Mouse (Mus musculus): Measurements from ENCODE around the gene Gm4881. TPM values are rescaled to one million over a fixed set of nuclear protein-coding genes. Genes with fewer than 3 reads are reported as not detected.

Gm4881 gene
- polyA plus RNA-seq, 1 experiment from 2014 or later = not detected

DNA sequence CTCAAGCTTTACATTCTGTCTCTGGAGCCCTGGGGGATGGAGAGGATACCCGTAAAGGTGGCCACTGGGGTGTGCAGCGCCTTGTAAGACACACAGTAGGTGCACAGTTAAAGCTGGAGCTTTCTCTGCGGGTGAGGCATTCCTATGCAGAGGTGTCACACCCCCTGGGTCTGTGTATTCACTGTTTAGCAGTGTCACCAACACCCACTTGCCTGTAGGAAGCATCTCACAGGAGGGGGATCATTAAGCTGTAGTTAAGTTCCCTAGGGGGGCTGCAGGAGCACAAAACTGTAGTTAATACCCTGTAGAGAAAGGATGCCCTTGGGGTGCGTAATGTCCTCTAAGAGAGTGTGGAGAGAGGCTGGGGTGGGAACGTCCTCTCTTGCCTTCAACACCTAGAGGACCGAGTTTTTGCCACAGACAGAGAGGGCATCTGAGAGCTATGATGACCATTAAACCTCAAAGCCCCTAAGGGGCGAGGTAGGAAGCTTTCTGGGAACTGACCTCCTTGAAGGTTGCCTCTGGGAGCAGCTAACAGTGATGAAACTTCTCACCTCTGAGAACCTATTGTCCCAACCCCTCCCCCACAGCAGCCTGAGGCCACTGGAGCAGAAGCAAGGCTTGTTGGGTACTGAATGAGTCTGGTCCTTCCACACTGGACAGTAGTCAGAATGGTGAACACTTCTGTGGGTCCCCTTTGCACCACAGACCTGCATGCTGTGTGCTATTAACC, 3.2 kb upstream of the Gm4881 start:
- Histone ChIP-seq H3K9me3 (replicated peaks; ENCODE audit: control insufficient read depth, low read length) (0 out of 2 replicates have a peak, but pooled peaks cover 2% of the 10 kb centered on the region), H3K4me3 (ENCODE audit: low read length) (no peak overlapping the region), H3K9ac (ENCODE audit: low read length) (no peak overlapping the region), H3K36me3 (ENCODE audit: control insufficient read depth, insufficient read depth) (no peaks in the 10 kb centered on the region), H3K27me3 (ENCODE audit: control insufficient read depth, insufficient read depth, low read length) (peaks cover 99% of the 10 kb centered on the region), H3K27ac (ENCODE audit: low read length) (no peak overlapping the region), H3K4me1 (ENCODE audit: control insufficient read depth, insufficient read depth, low read length) (peaks cover 6% of the 10 kb centered on the region), H3K4me2 (ENCODE audit: low read depth, low read length) (no peak overlapping the region)
- WGBS = 4% methylated on average over 7 of the region's 7 CpGs
- ATAC-seq (replicated peaks; ENCODE audit: extremely low read depth, insufficient read depth, low FRiP score) = no peak

DNA sequence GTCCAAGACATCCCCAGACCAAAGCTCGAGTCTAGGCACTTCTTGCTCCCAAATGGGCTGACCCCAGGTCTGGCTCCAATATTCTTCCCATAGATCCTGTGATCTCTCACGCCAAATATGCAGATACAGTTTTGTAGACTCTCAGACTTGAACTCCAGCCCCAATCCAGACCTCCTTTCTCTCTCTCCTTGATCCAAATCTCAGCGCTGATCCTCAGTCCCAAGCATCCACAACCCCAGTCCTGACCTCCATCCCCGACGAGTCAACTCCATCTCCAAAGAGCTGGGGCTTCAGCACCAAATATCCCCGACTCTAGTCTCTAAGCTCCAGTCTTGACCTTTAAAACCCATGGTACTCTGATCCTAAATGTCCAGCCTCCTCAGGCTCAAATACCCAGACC, 653 bp downstream of the Gm4881 start:
- Histone ChIP-seq H3K36me3 (ENCODE audit: control insufficient read depth, insufficient read depth) (no peaks in the 10 kb centered on the region), H3K4me3 (ENCODE audit: low read length) (no peak overlapping the region), H3K27me3 (ENCODE audit: control insufficient read depth, insufficient read depth, low read length) (peaks cover 89% of the 10 kb centered on the region), H3K4me1 (ENCODE audit: control insufficient read depth, insufficient read depth, low read length) (peaks cover 6% of the 10 kb centered on the region), H3K27ac (ENCODE audit: low read length) (no peak overlapping the region), H3K9me3 (replicated peaks; ENCODE audit: control insufficient read depth, low read length) (0 out of 2 replicates have a peak, but pooled peaks cover 2% of the 10 kb centered on the region), H3K4me2 (ENCODE audit: low read depth, low read length) (no peak overlapping the region), H3K9ac (ENCODE audit: low read length) (no peak overlapping the region)
- WGBS = 11% methylated on average over 6 of the region's 6 CpGs
- ATAC-seq (replicated peaks; ENCODE audit: extremely low read depth, insufficient read depth, low FRiP score) = no peak

DNA sequence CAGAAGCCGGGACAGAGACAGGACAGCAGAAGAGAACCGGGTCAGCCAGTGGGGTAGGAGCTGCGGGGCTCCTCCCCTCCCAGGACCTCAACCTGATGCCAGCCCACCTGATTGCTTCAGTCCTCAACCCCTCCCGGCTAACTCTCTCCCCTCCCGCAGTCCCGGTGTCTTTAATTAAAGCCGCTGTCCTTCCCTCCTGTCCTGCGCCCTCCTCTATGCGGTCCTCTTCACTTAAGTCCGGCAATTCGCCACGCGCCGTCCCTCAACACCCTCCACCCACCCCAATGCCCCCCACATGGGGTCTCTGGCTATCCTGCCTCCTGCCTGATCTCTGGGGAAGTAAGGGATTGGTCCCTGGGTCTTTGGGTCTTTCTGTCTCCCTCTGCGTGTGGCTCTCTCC, 12.6 kb downstream of the Gm4881 start:
- H3K4me1 ChIP-seq (ENCODE audit: control insufficient read depth, insufficient read depth, low read length) = no peaks in the 10 kb centered on the region
- 2% methylated on average over 15 of the region's 15 CpGs for WGBS
- no peak overlapping the region for H3K4me2 ChIP-seq (ENCODE audit: low read depth, low read length)
- no peak for ATAC-seq (replicated peaks; ENCODE audit: extremely low read depth, insufficient read depth, low FRiP score)
- no peak overlapping the region for H3K4me3 ChIP-seq (ENCODE audit: low read length)
- H3K9ac ChIP-seq (ENCODE audit: low read length) = no peak overlapping the region
- H3K27ac ChIP-seq (ENCODE audit: low read length) = no peak overlapping the region
- H3K9me3 ChIP-seq (replicated peaks; ENCODE audit: control insufficient read depth, low read length) = no peaks in the 10 kb centered on the region
- peaks cover 67% of the 10 kb centered on the region for H3K27me3 ChIP-seq (ENCODE audit: control insufficient read depth, insufficient read depth, low read length)
- H3K36me3 ChIP-seq (ENCODE audit: control insufficient read depth, insufficient read depth) = no peaks in the 10 kb centered on the region

DNA sequence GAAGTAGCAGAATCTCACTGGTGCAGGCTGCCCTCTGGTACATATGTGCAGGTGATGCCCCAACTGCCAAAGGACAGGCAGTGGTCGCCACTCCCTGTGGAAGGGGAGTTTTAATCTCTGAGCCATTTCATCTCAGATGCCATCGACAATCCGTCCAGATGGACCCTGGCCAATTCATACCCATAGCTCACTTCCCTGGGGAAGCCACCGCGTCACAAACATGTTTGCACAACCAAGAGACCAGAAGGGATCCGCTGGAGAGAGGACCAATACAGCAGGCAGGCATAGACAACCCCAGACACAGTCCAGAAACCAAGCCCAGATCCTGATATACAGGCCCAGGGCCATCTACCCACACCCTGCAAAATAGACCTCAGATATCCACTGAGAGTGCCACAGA, 13.8 kb downstream of the Gm4881 start:
- no peak for ATAC-seq (replicated peaks; ENCODE audit: extremely low read depth, insufficient read depth, low FRiP score)
- peaks cover 5% of the 10 kb centered on the region for H3K36me3 ChIP-seq (ENCODE audit: control insufficient read depth, insufficient read depth)
- peaks cover 62% of the 10 kb centered on the region for H3K27me3 ChIP-seq (ENCODE audit: control insufficient read depth, insufficient read depth, low read length)
- H3K27ac ChIP-seq (ENCODE audit: low read length) = no peak overlapping the region
- no peaks in the 10 kb centered on the region for H3K9me3 ChIP-seq (replicated peaks; ENCODE audit: control insufficient read depth, low read length)
- no peak overlapping the region for H3K4me3 ChIP-seq (ENCODE audit: low read length)
- 50% methylated on average over 6 of the region's 6 CpGs for WGBS
- no peak overlapping the region for H3K4me2 ChIP-seq (ENCODE audit: low read depth, low read length)
- no peaks in the 10 kb centered on the region for H3K4me1 ChIP-seq (ENCODE audit: control insufficient read depth, insufficient read depth, low read length)
- no peak overlapping the region for H3K9ac ChIP-seq (ENCODE audit: low read length)

DNA sequence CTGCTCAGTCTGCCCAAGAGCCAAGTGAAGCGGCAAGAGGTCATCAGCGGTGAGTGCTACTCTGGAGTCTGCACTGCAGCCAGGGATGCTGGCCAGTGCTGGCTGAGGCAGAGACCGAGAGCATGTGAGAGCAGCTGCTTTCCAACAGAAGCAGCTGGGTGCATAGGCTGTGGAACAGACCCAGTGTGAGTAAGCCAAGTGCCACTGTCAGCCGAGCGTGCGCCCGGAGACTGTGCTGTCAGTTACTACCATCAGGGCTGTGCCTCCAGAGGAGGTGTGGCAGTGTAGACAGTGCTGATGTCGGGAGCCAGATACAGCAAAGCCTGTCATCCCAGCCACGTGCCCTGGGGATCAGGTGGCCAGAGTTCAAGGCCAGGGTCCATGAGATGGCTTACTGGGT, 24.6 kb downstream of the Gm4881 start:
- H3K36me3 ChIP-seq (ENCODE audit: control insufficient read depth, insufficient read depth) = peaks cover 63% of the 10 kb centered on the region
- 88% methylated on average over 9 of the region's 9 CpGs for WGBS
- ATAC-seq (replicated peaks; ENCODE audit: extremely low read depth, insufficient read depth, low FRiP score) = no peak
- H3K4me2 ChIP-seq (ENCODE audit: low read depth, low read length) = no peak overlapping the region
- no peak overlapping the region for H3K9ac ChIP-seq (ENCODE audit: low read length)
- H3K27me3 ChIP-seq (ENCODE audit: control insufficient read depth, insufficient read depth, low read length) = no peaks in the 10 kb centered on the region
- H3K4me3 ChIP-seq (ENCODE audit: low read length) = no peak overlapping the region
- H3K4me1 ChIP-seq (ENCODE audit: control insufficient read depth, insufficient read depth, low read length) = no peaks in the 10 kb centered on the region
- no peaks in the 10 kb centered on the region for H3K9me3 ChIP-seq (replicated peaks; ENCODE audit: control insufficient read depth, low read length)
- no peak overlapping the region for H3K27ac ChIP-seq (ENCODE audit: low read length)

DNA sequence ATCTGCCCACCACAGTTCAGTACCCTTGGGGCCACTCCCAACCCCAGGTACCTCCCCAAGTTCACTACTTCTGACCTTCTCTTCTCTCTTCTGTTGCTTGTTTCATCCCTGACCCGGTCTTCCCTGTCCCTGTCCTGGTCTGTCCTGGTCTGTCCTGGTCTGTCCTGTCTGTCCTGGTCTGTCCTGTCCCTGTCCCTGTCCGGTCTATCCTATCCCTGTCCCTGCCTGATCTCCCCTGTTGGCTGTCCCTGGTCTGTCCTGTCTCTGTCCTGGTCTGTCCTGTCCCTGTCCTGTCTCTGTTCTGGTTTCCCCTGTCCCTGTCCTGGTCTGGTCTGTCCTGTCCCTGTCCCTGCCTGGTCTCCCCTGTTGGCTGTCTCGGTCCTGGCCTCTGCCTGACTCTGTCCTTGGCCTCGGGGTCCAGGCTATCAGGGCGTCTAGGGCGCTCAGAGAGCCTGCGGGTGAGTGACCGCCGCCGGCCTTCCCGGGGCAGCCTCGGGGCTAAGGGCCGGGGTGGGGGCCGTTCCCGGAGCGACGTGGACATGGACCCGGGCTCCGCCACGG, 25.5 kb downstream of the Gm4881 start:
- peaks cover 56% of the 10 kb centered on the region for H3K36me3 ChIP-seq (ENCODE audit: control insufficient read depth, insufficient read depth)
- H3K4me3 ChIP-seq (ENCODE audit: low read length) = no peak overlapping the region
- no peaks in the 10 kb centered on the region for H3K9me3 ChIP-seq (replicated peaks; ENCODE audit: control insufficient read depth, low read length)
- no peaks in the 10 kb centered on the region for H3K4me1 ChIP-seq (ENCODE audit: control insufficient read depth, insufficient read depth, low read length)
- H3K27ac ChIP-seq (ENCODE audit: low read length) = no peak overlapping the region
- no peak overlapping the region for H3K4me2 ChIP-seq (ENCODE audit: low read depth, low read length)
- 90% methylated on average over 20 of the region's 20 CpGs for WGBS
- no peak for ATAC-seq (replicated peaks; ENCODE audit: extremely low read depth, insufficient read depth, low FRiP score)
- no peaks in the 10 kb centered on the region for H3K27me3 ChIP-seq (ENCODE audit: control insufficient read depth, insufficient read depth, low read length)
- H3K9ac ChIP-seq (ENCODE audit: low read length) = no peak overlapping the region

DNA sequence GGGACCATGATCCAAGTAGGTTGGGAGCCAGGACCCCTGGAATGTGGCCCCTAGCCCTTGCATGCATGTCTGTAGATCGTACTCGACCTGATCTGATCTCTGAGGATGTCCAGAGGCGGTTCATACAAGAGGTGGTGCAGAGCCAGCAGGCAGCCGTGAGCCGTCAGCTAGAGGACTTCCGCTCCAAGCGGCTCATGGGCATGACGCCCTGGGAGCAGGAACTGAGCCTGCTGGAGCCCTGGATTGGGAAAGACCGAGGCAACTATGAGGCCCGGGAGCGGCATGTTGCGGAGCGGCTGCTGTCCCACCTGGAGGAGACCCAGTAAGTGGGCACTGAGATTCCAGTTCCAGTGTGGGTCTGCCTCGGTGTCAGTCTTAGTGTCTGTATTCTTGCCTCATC, 31.8 kb downstream of the Gm4881 start:
- Histone ChIP-seq H3K9ac (ENCODE audit: low read length) (no peak overlapping the region), H3K4me2 (ENCODE audit: low read depth, low read length) (no peak overlapping the region), H3K36me3 (ENCODE audit: control insufficient read depth, insufficient read depth) (peaks cover 35% of the 10 kb centered on the region), H3K4me1 (ENCODE audit: control insufficient read depth, insufficient read depth, low read length) (no peaks in the 10 kb centered on the region; the same call in 1 of the 2 replicates), H3K27ac (ENCODE audit: low read length) (no peak overlapping the region), H3K4me3 (ENCODE audit: low read length) (no peak overlapping the region), H3K9me3 (replicated peaks; ENCODE audit: control insufficient read depth, low read length) (no peaks in the 10 kb centered on the region), H3K27me3 (ENCODE audit: control insufficient read depth, insufficient read depth, low read length) (no peaks in the 10 kb centered on the region)
- no peak for ATAC-seq (replicated peaks; ENCODE audit: extremely low read depth, insufficient read depth, low FRiP score)
- WGBS = 91% methylated on average over 14 of the region's 14 CpGs

DNA sequence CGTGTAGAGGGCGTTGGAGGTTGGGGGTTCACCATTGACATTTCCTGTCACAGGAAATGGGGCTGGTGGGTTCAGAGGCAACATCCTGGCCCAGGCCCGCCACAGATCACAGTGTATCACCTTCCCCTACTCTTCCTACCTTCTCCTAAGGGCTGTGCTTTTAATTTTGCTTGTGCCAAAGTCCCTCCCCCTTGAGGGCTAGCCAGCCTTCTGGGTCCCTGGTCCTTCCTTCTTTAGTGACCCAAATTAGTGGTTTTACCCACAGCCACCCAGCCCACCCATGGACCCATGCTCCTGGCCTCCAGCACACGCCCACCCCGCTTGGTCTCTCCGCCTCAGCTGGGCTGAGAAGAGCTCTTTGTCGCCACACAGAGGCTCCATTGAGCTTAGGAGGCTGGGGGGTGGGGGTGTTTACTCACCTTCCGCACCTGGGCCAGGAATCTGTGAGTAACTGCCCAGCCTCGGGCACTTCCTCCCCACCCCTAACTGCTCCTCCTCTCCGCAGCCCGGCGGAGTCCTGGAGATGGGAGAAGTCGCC, 37.0 kb downstream of the Gm4881 start:
- H3K27me3 ChIP-seq (ENCODE audit: control insufficient read depth, insufficient read depth, low read length) = no peaks in the 10 kb centered on the region
- peak overlapping the region; percentile 59 for H3K27ac ChIP-seq (ENCODE audit: low read length)
- peak overlapping the region; percentile 40 for H3K4me2 ChIP-seq (ENCODE audit: low read depth, low read length)
- peak overlapping the region; percentile 23 for H3K4me3 ChIP-seq (ENCODE audit: low read length)
- no peak for ATAC-seq (replicated peaks; ENCODE audit: extremely low read depth, insufficient read depth, low FRiP score)
- peaks cover 14% of the 10 kb centered on the region for H3K36me3 ChIP-seq (ENCODE audit: control insufficient read depth, insufficient read depth)
- H3K9me3 ChIP-seq (replicated peaks; ENCODE audit: control insufficient read depth, low read length) = no peaks in the 10 kb centered on the region
- H3K4me1 ChIP-seq (ENCODE audit: control insufficient read depth, insufficient read depth, low read length) = peaks cover 26% of the 10 kb centered on the region
- 37% methylated on average over 13 of the region's 13 CpGs for WGBS
- H3K9ac ChIP-seq (ENCODE audit: low read length) = peak overlapping the region; percentile 45

DNA sequence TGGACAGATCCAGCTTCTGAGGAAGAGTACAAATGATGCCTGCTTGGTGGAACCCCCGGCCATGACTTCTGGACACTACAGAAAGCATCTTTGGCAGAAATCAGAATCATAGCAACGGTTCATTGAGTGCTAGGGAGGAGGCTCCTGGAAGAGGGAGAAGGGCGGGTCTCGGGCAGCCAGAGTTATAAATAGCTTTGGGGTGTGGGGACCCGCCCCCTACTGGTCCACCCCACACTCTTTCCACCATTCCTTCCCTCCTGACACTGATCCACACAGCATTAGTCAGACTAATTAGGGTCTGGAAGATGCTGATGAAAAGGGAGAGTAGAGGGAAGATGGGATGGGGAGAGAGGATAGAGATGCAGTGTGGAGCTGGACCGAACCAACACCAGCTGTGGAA, 37.7 kb downstream of the Gm4881 start:
- WGBS = 21% methylated on average over 6 of the region's 6 CpGs
- Histone ChIP-seq H3K4me3 (ENCODE audit: low read length) (peak overlapping the region; percentile 5; the same call in 1 of the 2 replicates), H3K36me3 (ENCODE audit: control insufficient read depth, insufficient read depth) (peaks cover 10% of the 10 kb centered on the region), H3K9ac (ENCODE audit: low read length) (0 out of 2 replicates have a peak overlapping the region, but pooled peaks have one; percentile 2), H3K4me1 (ENCODE audit: control insufficient read depth, insufficient read depth, low read length) (peaks cover 32% of the 10 kb centered on the region), H3K9me3 (replicated peaks; ENCODE audit: control insufficient read depth, low read length) (no peaks in the 10 kb centered on the region), H3K27ac (ENCODE audit: low read length) (peak overlapping the region; percentile 49), H3K27me3 (ENCODE audit: control insufficient read depth, insufficient read depth, low read length) (no peaks in the 10 kb centered on the region), H3K4me2 (ENCODE audit: low read depth, low read length) (peak overlapping the region; percentile 40)
- ATAC-seq (replicated peaks; ENCODE audit: extremely low read depth, insufficient read depth, low FRiP score) = no peak
